Mouse (Mus musculus) brain, adult 2 months (tissue): ENCODE results near the gene Scgb1a1.
A peak's percentile ranks its signal among the peaks of the same experiment; 100 is the strongest.
"Not testable (repeated sequence)": the region's sequence is repeated elsewhere in the genome, so short reads cannot be mapped to it uniquely, and the experiment has no call there.

Source experiments
- DNase-seq: peaks from one replicate; pipeline ENCODE4 v3.0.0; 2011; ENCODE audit warnings: low read depth, low spot score

Gene Scgb1a1

DNA sequence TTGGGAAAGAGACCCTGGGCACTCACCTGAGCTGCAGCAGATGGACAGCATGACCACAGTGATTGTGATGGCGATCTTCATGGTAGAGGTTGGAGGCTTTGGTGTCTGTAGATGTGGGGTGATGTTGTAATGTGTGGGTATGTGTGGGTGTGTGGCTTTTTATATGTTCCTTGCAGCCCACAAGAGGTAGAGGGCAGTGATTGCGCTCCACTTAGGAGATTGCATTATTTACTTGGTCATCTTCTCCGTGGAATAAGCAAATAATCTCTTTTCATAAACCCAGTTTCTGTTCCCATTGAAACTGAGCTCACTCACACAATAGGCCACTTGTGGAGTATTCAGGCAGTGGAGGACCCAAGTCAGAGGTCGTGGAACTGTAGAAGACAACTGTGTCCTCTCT lies at the start of gene Scgb1a1:
TSS of gene Scgb1a1 (minus strand) at position 138 of the 400 bp plus-strand sequence.
- no peak for DNase-seq

- no peak for DNase-seq
Observed at GRCm38 (mm10) chr19:9137159-9137558, 49.4 kb upstream of the Scgb1a1 start.

DNA sequence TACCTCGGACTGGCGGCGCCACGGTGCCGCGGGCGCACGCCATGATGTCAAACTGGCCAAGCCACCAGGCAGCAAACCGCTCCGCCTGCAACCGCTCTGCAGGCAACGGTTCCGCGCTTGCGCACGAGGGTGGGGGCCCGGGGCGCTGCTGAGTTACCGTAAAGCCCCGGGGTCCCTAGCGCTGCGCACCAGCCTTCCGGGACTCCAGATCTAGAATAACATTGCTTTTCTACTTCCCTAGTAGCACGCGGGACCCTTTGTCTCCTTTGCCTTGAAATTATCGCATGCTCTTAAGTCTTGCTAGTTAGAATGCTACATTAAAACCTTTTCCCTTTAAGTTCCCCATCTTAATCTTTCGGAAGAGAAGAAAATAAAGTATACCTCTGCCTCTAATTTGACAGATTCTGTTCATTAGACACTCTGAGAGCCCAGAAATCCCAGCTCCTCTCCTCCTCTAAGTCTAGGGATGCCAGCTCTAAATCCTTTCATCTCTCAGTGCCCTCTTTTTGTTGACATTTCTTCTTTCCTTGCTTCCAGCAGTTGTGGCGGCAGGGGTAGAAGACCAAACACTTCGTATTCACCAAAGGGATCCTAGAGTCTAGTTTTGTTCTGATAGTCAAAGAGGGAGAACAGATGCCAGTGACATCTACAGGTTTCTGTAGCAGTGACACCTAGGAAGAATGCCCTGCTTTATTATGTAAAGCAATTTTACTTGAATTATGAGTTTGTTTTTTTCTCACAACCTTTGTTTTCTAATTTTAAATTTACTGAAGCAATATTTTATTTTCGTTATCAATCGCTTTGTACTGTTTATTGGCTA lies 48.0 kb upstream of the Scgb1a1 start, which contains the start of gene Asrgl1:
TSS of gene Asrgl1 (minus strand) at position 125 of the 820 bp plus-strand sequence.
- DNase-seq = peak; percentile 96

GRCm38 (mm10) chr19:9134746-9135511 lies 47.2 kb upstream of the Scgb1a1 start:
- DNase-seq = peak; percentile 73

- no peak for DNase-seq
Observed at GRCm38 (mm10) chr19:9129996-9130395, 42.2 kb upstream of the Scgb1a1 start.

GRCm38 (mm10) chr19:9128499-9129194 lies 40.9 kb upstream of the Scgb1a1 start:
- DNase-seq = peak; percentile 49

- DNase-seq = not testable (repeated sequence)
Observed at GRCm38 (mm10) chr19:9123986-9124385, 36.2 kb upstream of the Scgb1a1 start.

DNA sequence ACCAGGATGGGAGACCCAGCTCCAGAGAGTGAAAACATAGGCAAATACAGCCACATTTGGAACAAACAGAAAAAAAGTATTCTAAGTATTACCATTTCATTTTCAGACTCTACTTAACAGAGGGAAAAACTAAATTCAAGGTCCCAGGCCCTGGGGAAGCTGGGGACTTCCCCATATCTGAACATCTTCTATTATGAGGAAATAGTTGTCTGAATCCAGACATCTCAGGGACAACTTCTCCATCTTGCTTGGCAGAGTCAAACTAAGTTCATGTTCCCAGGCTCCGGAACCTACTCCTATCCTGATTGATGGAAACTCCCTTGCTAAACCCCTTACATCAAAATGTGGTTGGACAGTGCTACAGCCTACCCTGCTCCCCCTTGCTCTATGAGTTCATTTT lies 34.6 kb upstream of the Scgb1a1 start:
- DNase-seq = no peak

- DNase-seq = no peak
Observed at GRCm38 (mm10) chr19:9119655-9120425, 32.1 kb upstream of the Scgb1a1 start.

- DNase-seq = peak; percentile 47
Observed at GRCm38 (mm10) chr19:9117275-9117674, 29.5 kb upstream of the Scgb1a1 start.

DNA sequence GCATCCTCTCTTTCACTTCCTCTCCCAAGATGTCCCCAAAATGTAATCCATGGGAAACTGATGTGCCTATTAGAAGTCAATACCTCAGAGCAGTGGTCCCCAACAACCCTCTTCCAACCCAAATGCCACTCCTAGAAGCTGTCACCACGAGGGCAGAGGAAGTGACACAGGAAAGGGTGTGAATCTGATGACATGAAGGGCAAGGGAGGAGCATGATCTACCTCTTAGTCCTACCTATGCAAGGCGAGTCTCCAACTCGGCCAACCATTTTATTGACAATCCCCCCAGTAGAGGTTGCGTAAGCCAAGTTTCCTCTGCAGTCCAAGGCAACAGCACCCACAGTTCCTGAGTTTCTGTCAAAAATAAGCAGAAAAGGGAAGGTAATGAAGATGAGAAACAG lies 28.5 kb upstream of the Scgb1a1 start:
- DNase-seq = no peak

DNA sequence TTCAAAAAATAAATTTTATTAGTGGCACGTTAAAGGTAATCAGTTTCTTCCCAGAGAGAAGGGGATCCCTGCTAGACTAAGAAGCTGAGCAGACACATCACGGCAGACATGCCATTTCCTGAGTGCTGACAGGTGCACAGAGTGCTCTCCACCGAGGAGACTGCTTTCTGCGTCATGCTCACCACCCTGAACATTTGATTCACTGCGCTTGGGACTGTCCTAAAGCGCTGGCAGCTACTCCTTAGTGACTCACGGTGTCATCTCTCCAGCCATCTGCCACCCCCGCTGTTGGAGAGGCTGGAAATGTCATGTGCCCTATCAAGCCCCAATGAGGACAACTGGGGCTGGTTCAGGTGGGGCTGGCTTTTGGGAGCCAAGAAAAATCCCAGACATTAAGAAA lies 24.3 kb upstream of the Scgb1a1 start:
- peak; percentile 98 for DNase-seq

DNA sequence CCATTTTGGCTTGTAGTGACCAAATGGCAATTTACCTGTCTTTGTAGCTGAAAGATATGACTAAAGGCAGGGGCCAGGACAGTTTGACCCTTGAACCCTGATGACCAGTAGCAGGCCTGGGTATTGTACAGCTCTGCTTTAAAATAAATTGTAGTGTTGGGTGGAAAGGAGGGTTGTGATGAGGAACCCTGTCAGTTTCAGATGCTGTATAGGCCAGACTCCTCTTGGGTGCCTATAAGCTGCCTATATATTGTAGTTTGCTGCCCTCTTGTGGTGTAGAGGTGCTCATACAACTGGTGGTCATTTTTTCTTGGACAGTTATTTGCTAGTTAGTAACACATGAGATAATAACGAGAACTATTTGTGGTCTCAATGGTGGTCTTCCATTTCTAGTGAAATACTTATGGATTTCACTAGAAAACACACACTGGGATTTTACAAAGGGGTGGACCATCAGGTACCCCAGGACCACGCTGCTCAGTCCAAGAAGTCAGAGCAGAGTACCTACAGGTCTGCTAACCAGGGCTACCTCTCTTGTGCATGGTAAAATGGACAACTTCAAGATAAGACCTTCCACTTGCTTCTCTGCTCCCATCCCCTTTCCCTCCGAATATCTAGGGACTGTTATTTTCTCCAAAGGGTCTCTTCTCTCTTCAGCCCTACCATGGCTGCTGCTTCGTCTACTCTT lies 22.6 kb upstream of the Scgb1a1 start:
- peak; percentile 84 for DNase-seq

DNA sequence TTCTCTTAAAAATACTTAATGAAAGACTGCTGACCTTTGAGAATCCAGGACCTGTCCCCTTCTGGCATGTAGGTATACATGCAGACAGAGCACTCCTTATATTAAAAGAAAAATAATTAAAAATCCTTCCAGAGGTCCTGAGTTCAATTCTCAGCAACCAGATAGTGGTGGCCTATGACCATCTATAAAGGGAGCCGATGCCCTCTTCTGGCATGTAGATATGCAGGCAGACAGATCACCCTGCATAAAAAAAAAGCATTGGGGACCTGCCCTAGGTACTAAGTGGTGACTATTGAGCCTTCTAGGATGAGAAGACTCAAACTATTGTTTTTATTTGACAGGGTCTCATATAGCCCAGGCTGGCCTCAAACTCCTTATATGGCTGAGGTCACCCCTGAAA lies 20.8 kb upstream of the Scgb1a1 start:
- DNase-seq = no peak

DNA sequence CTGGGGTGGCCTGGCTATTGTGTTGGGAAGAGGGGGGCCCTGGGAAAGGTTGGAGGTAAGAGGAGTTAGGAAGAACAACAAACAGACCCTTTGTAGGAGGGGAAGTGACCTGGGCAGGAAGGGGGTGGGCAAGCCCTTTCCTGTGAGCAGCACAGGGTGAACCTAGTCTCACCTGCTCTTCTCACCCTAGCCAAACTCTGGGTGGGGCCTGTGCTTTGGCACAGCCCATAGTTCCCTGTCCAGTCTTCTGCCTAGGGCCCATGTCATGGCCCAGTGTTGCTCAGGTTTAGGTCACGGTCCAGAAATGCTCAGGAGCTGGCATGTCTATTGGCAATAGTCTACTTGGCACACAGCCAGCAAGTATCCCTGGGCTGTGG lies 19.6 kb upstream of the Scgb1a1 start:
- no peak for DNase-seq

GRCm38 (mm10) chr19:9106751-9107378 lies 19.1 kb upstream of the Scgb1a1 start:
- DNase-seq = no peak

DNA sequence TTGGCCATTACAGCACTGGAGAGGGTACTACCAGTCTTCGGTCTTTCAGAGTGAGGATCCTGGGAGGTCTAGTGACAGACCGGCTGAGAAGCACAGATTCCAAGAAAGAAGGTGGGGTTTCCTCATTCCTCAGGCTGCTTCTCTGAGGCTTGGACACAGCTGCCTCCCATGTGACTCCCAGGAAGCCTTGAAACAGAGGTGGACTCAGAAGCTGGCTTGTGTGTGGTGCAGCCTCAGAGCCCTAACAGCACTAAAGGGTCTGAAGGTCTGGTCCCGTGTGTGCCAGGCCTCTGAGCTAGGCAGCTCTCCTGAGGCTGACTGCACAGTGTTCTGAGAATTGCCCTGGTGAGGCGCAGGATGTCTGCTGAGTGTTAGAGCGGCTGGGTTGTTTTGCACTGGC lies 18.3 kb upstream of the Scgb1a1 start:
- no peak for DNase-seq

DNA sequence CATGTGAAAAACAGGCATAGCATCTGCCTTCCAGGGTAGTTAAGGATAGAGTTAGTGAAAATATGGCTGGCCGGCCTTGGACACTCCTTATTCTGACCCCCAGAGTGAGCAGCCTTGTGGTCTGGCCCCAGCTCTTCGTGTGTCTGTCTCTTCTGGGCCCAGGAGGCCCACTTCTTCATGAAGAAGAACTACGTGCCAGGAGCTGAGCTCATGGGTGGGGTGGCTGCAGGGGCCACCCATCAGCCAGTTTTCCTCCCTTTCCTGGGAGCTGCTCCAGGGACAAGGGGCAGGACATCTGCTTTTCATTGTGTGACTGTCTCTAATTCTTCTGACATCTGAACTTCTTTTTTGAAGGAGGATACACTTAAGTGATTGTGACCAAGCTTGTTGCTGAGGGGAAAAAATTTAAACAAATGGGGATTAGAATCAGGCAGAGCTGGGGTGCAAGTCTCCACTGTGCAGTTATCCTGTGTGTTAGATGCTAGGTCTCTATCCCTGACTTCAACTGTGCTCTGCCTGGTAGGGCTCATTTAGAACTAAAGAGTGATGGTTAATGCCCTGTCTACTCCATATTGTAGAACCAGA lies 17.4 kb upstream of the Scgb1a1 start:
- DNase-seq = no peak

DNA sequence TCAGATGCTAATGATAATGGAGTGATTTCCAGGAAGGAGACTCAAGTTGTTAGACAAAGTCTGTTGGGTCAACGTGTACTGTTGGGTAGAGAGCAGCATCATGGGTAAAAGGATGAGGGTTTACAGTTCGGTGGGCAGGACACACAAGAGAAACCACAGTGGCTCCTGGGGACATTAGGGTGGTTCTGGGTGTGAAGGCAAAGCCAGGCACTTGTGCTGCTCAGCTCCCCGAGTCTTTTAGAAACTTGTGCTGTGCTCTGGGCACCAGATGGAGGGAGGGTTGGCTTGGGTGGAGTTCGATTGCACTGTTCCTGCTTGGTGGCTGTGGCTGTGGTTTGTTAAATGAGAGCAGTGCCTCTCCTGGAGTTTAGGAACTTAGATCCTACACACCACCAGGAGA lies 16.2 kb upstream of the Scgb1a1 start:
- no peak for DNase-seq

GRCm38 (mm10) chr19:9101062-9101457 lies 13.3 kb upstream of the Scgb1a1 start:
- DNase-seq = no peak
